Mouse (Mus musculus): ENCODE measurements at regions not wholly inside any gene's neighbourhood (a gene's known extent, or its start where the extent isn't known, plus 50 kb on each side); places are given as distances from the start of the nearest gene placed in this dataset.

DNA sequence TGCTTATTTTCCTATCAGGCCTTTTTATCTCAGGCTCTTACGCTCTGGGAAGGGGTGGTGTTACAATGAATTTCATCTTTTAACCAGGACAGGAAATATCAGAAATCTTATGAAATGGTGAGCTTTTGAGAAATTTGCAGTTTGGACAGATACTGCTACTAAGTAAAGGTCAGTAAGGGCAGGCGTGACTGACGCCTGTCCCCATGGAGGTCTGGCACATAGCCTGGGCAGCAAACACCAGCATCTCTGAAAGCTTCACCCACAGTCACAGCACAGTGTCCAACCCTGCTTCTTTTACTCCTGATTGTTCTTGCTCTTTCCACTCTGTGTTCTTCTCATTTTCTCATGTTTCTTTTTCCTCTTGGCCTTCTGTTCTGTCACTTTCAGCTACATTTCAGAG, 304.8 kb downstream of the Cetn3 start:
- TF ChIP-seq MYOG (IDR thresholded peaks at IDR 0.05; ENCODE audit: control insufficient read depth in 1 of 3, insufficient read depth in 1 of 3, insufficient read length in 2 of 3, low read depth in 2 of 3) (no peak), POLR2A (IDR thresholded peaks at IDR 0.05; ENCODE audit: insufficient read length, low read depth) (no peak), POLR2AphosphoS2 (IDR thresholded peaks at IDR 0.05; ENCODE audit: insufficient read length, low read depth) (no peak), MAX (IDR thresholded peaks at IDR 0.05; ENCODE audit: low read depth) (no peak), CEBPB (IDR thresholded peaks at IDR 0.05; ENCODE audit: insufficient read depth, poor library complexity, severe bottlenecking) (no peak), USF1 (IDR thresholded peaks at IDR 0.05; ENCODE audit: low read depth) (no peak), TCF12 (IDR thresholded peaks at IDR 0.05; ENCODE audit: insufficient read depth, poor library complexity, severe bottlenecking) (no peak)

Data from myocyte (in vitro differentiated cells).